Mouse (Mus musculus): Measurements from ENCODE around the gene Clmp. TPM values are rescaled to one million over a fixed set of nuclear protein-coding genes. Genes with fewer than 3 reads are reported as not detected.

Clmp gene
- polyA plus RNA-seq, 1 experiment, result 1.4 TPM

DNA sequence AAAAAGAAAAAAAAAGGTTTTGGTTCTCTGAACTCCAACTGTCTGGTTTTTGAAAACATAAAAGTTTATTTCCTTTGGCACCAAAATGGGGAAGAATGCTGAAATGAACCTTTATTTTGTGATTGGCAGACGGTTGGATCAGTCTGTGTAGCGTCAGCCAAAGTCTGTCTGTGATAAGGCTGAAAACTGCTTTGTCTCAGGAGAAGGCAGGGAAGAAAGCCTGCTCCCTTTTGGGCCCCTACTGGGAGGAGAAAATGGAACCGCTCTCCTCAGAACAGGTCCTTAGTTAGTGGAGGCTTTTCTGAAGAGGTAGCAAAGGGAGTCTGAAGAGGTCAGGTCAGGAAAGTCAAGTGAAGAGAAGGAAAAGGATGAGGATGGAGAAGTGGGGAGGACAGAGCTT, 7.3 kb downstream of the Clmp start:
- no peak overlapping the region for H3K4me3 ChIP-seq (ENCODE audit: extremely low read depth, insufficient read depth, insufficient read length)
- no peaks in the 10 kb centered on the region for H3K4me1 ChIP-seq (ENCODE audit: control insufficient read depth, insufficient read depth, insufficient read length)
- 0 out of 2 replicates have a peak, but pooled peaks cover 1% of the 10 kb centered on the region for H3K27me3 ChIP-seq (ENCODE audit: control insufficient read depth, insufficient read depth, low read length)
- H3K36me3 ChIP-seq (ENCODE audit: control insufficient read depth, insufficient read depth, low read length), result no peaks in the 10 kb centered on the region
- no peak for DNase-seq (ENCODE audit: low read depth in 1 of 2, low spot score in 2 of 2)
- 59% methylated on average over 3 of the region's 3 CpGs for WGBS
- H3K27ac ChIP-seq (ENCODE audit: insufficient read depth, low read length), result no peak overlapping the region
- TF ChIP-seq POLR2A (IDR thresholded peaks at IDR 0.05; ENCODE audit: low read depth, low read length), result no peak
- no peak for TF ChIP-seq CTCF (IDR thresholded peaks at IDR 0.05; ENCODE audit: extremely low read depth, insufficient read depth, insufficient read length, insufficient replicate concordance)

DNA sequence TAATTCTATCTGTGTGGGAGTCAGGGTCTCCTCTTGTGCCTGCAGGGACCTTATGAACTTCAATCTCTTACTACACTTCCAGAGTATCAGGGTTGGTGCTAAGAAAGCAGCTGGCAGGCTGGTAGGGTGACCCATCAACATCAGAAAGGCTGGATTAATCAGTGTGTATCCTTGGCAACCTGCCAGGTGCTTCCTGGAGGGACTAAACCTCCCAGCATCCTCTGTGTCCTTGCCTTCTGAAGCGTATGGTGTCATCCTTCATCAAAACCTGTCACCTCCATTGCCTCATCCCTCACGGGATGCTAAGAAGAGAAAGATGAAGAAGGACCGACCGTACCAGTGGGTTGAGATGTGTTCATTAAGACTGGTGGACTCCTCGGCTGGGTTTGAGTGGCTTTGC, 8.0 kb downstream of the Clmp start:
- Histone ChIP-seq H3K27me3 (ENCODE audit: control insufficient read depth, insufficient read depth, low read length) (0 out of 2 replicates have a peak, but pooled peaks cover 1% of the 10 kb centered on the region), H3K27ac (ENCODE audit: insufficient read depth, low read length) (no peak overlapping the region), H3K4me1 (ENCODE audit: control insufficient read depth, insufficient read depth, insufficient read length) (no peaks in the 10 kb centered on the region), H3K4me3 (ENCODE audit: extremely low read depth, insufficient read depth, insufficient read length) (no peak overlapping the region), H3K36me3 (ENCODE audit: control insufficient read depth, insufficient read depth, low read length) (no peaks in the 10 kb centered on the region)
- TF ChIP-seq POLR2A (IDR thresholded peaks at IDR 0.05; ENCODE audit: low read depth, low read length) (no peak), CTCF (IDR thresholded peaks at IDR 0.05; ENCODE audit: extremely low read depth, insufficient read depth, insufficient read length, insufficient replicate concordance) (no peak)
- no peak for DNase-seq (ENCODE audit: low read depth in 1 of 2, low spot score in 2 of 2)
- WGBS, result 79% methylated on average over 5 of the region's 5 CpGs

DNA sequence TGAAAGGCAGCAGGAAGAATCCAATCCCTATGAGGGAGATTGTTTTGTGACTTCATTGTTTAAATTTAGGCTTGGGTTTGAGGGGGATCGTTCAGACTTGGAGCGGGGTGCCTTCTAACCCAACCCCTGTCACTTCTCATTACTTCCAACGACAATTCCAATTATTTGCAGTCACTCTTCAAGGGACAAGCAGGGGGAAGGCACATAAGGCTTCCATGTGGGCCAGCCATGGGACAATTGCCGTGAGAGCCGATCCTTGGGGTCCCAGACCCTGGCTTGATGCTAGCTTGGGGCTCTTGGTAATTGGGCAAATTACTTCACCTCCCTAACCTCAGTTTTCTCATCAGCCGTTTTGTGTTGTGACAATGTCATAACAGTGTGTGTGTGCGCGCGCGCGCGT, 8.5 kb downstream of the Clmp start:
- no peak overlapping the region for H3K27ac ChIP-seq (ENCODE audit: insufficient read depth, low read length)
- TF ChIP-seq CTCF (IDR thresholded peaks at IDR 0.05; ENCODE audit: extremely low read depth, insufficient read depth, insufficient read length, insufficient replicate concordance) (no peak), POLR2A (IDR thresholded peaks at IDR 0.05; ENCODE audit: low read depth, low read length) (no peak)
- no peak for DNase-seq (ENCODE audit: low read depth in 1 of 2, low spot score in 2 of 2)
- no peaks in the 10 kb centered on the region for H3K36me3 ChIP-seq (ENCODE audit: control insufficient read depth, insufficient read depth, low read length)
- WGBS, result 90% methylated on average over 12 of the region's 12 CpGs
- no peak overlapping the region for H3K4me3 ChIP-seq (ENCODE audit: extremely low read depth, insufficient read depth, insufficient read length)
- H3K4me1 ChIP-seq (ENCODE audit: control insufficient read depth, insufficient read depth, insufficient read length), result no peaks in the 10 kb centered on the region
- 0 out of 2 replicates have a peak, but pooled peaks cover 1% of the 10 kb centered on the region for H3K27me3 ChIP-seq (ENCODE audit: control insufficient read depth, insufficient read depth, low read length)

DNA sequence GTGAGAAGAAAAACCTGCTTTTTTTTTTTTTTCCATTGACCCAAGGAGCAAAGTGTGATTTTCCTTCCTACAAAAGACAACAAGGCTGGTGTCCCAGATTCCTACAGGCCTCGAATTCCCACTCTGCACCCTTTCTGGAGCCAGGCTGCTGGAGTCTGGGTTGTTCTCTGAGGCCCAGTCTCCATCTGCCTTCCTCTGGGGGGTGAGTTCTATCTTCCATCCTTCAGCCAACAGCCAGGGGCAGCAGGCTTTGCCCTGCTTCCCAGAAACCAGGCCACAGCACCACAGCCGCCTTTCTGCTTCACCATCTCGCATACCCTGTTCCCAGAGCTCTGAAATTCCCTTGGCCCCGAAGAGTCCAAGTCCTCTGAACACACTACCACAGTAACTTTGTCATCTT, 10.3 kb downstream of the Clmp start:
- Histone ChIP-seq H3K27ac (ENCODE audit: insufficient read depth, low read length) (no peak overlapping the region), H3K4me1 (ENCODE audit: control insufficient read depth, insufficient read depth, insufficient read length) (no peaks in the 10 kb centered on the region), H3K4me3 (ENCODE audit: extremely low read depth, insufficient read depth, insufficient read length) (no peak overlapping the region), H3K36me3 (ENCODE audit: control insufficient read depth, insufficient read depth, low read length) (no peaks in the 10 kb centered on the region), H3K27me3 (ENCODE audit: control insufficient read depth, insufficient read depth, low read length) (no peaks in the 10 kb centered on the region)
- no peak for DNase-seq (ENCODE audit: low read depth in 1 of 2, low spot score in 2 of 2)
- 76% methylated on average over 4 of the region's 4 CpGs for WGBS
- TF ChIP-seq POLR2A (IDR thresholded peaks at IDR 0.05; ENCODE audit: low read depth, low read length) (no peak), CTCF (IDR thresholded peaks at IDR 0.05; ENCODE audit: extremely low read depth, insufficient read depth, insufficient read length, insufficient replicate concordance) (no peak)

DNA sequence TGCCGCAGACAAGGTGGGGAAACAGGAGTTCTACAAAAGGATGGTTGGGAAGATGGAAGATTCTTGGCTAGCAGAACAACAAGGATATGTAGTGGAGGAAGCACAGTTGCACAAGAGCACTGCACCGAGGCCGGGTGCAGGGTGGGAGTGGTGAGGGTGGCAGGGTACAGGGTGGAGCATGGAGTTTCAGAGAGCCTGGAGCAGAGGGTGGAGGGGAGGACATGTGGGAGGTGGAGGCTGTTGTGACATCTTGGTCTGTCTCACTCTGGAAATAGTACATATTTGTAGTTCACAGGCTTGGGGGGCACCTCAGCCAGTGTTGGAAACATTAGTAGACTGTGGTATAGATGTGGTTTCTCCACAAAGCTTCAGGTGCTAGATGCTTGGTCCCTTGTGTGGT, 13.4 kb downstream of the Clmp start:
- TF ChIP-seq POLR2A (IDR thresholded peaks at IDR 0.05; ENCODE audit: low read depth, low read length), result no peak
- TF ChIP-seq CTCF (IDR thresholded peaks at IDR 0.05; ENCODE audit: extremely low read depth, insufficient read depth, insufficient read length, insufficient replicate concordance), result no peak
- Histone ChIP-seq H3K36me3 (ENCODE audit: control insufficient read depth, insufficient read depth, low read length) (no peaks in the 10 kb centered on the region), H3K4me3 (ENCODE audit: extremely low read depth, insufficient read depth, insufficient read length) (no peak overlapping the region), H3K27ac (ENCODE audit: insufficient read depth, low read length) (no peak overlapping the region), H3K4me1 (ENCODE audit: control insufficient read depth, insufficient read depth, insufficient read length) (no peaks in the 10 kb centered on the region), H3K27me3 (ENCODE audit: control insufficient read depth, insufficient read depth, low read length) (no peaks in the 10 kb centered on the region)
- no peak for DNase-seq (ENCODE audit: low read depth in 1 of 2, low spot score in 2 of 2)
- WGBS, result 77% methylated on average over 3 of the region's 3 CpGs

DNA sequence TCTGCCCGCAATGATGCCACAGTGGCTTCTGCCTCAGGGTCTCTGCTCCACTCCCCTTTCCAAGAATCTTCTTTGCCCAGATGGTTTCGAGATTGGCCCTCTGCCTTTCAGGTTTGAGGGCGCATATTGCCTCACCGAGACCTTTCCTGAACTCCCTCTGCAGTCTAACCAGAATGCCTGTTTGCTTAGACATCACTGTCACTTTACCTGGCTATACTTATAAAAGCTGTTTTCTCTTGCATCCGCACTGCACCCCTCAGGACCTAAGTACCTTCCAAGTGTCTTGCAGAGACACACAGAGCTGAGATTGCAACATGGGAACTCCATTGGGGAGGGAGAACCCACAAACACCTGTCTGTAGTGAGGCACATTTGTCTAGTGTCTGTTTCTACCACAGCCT, 14.5 kb downstream of the Clmp start:
- H3K4me3 ChIP-seq (ENCODE audit: extremely low read depth, insufficient read depth, insufficient read length), result no peak overlapping the region
- H3K27ac ChIP-seq (ENCODE audit: insufficient read depth, low read length), result no peak overlapping the region
- no peaks in the 10 kb centered on the region for H3K36me3 ChIP-seq (ENCODE audit: control insufficient read depth, insufficient read depth, low read length)
- DNase-seq (ENCODE audit: low read depth in 1 of 2, low spot score in 2 of 2), result no peak
- no peaks in the 10 kb centered on the region for H3K27me3 ChIP-seq (ENCODE audit: control insufficient read depth, insufficient read depth, low read length)
- TF ChIP-seq POLR2A (IDR thresholded peaks at IDR 0.05; ENCODE audit: low read depth, low read length) (no peak), CTCF (IDR thresholded peaks at IDR 0.05; ENCODE audit: extremely low read depth, insufficient read depth, insufficient read length, insufficient replicate concordance) (no peak)
- H3K4me1 ChIP-seq (ENCODE audit: control insufficient read depth, insufficient read depth, insufficient read length), result no peaks in the 10 kb centered on the region
- WGBS, result 88% methylated on average over 5 of the region's 5 CpGs

DNA sequence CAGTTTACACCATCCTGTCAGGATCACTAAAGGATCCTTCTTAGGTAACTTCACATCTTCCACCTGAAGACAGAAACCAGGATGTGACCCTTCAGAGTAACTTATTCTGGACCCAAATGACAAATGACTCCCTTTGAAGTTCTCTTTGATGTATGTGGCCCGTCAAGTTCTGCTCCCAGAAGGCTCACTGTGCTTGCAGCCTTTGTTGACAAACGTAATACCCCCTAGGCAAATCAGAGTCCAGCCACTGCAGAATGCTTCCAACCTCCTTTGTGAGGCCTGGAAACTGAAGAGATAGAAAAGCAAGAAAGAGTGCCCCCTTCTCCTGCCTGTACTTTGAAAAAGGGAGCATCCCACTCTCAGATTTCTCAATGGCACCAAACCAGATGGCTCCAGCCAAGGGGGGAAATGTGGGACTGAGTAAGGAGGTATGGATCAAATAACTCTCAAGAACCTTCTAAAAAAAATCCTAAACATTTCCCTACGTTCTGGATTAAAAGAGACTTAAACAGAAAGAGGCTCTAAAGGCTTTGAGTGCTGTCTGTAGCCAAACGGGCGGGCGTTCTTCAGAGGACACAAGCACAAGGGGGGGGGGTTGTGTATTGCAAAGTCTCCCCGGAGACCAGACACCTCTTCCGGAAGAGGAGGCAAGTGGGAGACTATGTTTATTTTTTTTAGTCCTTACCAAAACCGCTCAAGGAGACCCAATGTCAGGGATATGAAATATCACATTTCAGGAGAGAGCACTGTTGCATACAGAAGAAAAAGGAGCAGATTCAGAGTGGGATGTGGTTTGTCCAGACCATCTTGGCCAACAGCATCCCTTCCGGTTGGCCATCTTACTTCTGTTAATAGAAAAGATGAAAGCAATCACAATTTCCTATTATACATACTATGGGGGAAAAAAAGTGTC, 18.9 kb downstream of the Clmp start:
- Histone ChIP-seq H3K27ac (ENCODE audit: insufficient read depth, low read length) (no peak overlapping the region), H3K27me3 (ENCODE audit: control insufficient read depth, insufficient read depth, low read length) (no peaks in the 10 kb centered on the region), H3K4me1 (ENCODE audit: control insufficient read depth, insufficient read depth, insufficient read length) (no peaks in the 10 kb centered on the region), H3K4me3 (ENCODE audit: extremely low read depth, insufficient read depth, insufficient read length) (no peak overlapping the region), H3K36me3 (ENCODE audit: control insufficient read depth, insufficient read depth, low read length) (no peaks in the 10 kb centered on the region)
- DNase-seq (ENCODE audit: low read depth in 1 of 2, low spot score in 2 of 2), result no peak
- no peak for TF ChIP-seq CTCF (IDR thresholded peaks at IDR 0.05; ENCODE audit: extremely low read depth, insufficient read depth, insufficient read length, insufficient replicate concordance)
- no peak for TF ChIP-seq POLR2A (IDR thresholded peaks at IDR 0.05; ENCODE audit: low read depth, low read length)
- WGBS, result 64% methylated on average over 10 of the region's 10 CpGs
